Mouse (Mus musculus): ENCODE data around the gene Erp27. TPM values are rescaled to one million over a fixed set of nuclear protein-coding genes. Genes with fewer than 3 reads are reported as not detected.

The Erp27 gene
- polyA plus RNA-seq, 1 experiment from 2014 or later, result 0.22 TPM

Other genes with a start within 250 kb of the Erp27 start
- 0.06 and 0.11 TPM in 2 replicates for gene Gucy2c, start 140.4 kb downstream of the Erp27 start, polyA plus RNA-seq (2015; fragmentation: Nextera tagmentation; extraction: Ambion mirVana)
- 0.55 and 0.81 TPM in 2 replicates for gene Hist4h4, start 117.8 kb downstream of the Erp27 start, polyA plus RNA-seq (2015; fragmentation: Nextera tagmentation; extraction: Ambion mirVana)
- gene H2afj, start 113.9 kb downstream of the Erp27 start, polyA plus RNA-seq (2015; fragmentation: Nextera tagmentation; extraction: Ambion mirVana), result 104 and 115 TPM in 2 replicates
- gene BC049715, start 94.6 kb downstream of the Erp27 start, polyA plus RNA-seq (2015; fragmentation: Nextera tagmentation; extraction: Ambion mirVana), result 1.6 and 1.9 TPM in 2 replicates
- gene Wbp11, start 93.9 kb downstream of the Erp27 start, polyA plus RNA-seq (2015; fragmentation: Nextera tagmentation; extraction: Ambion mirVana), result 110 and 122 TPM in 2 replicates
- 2.4 and 2.5 TPM in 2 replicates for gene Smco3, start 86.7 kb downstream of the Erp27 start, polyA plus RNA-seq (2015; fragmentation: Nextera tagmentation; extraction: Ambion mirVana)
- gene Art4, start 64.4 kb downstream of the Erp27 start, polyA plus RNA-seq (2015; fragmentation: Nextera tagmentation; extraction: Ambion mirVana), result 5.6 and 6.4 TPM in 2 replicates
- gene Mgp, start 46.4 kb downstream of the Erp27 start, polyA plus RNA-seq (2015; fragmentation: Nextera tagmentation; extraction: Ambion mirVana), result 226 and 274 TPM in 2 replicates
- 0.49 and 0.55 TPM in 2 replicates for gene Pde6h, start 1.7 kb upstream of the Erp27 start, polyA plus RNA-seq (2015; fragmentation: Nextera tagmentation; extraction: Ambion mirVana)
- gene Arhgdib, start 19.7 kb upstream of the Erp27 start, polyA plus RNA-seq (2015; fragmentation: Nextera tagmentation; extraction: Ambion mirVana), result 67.6 and 69.5 TPM in 2 replicates
- 14.4 and 16.2 TPM in 2 replicates for gene Rerg, start 248.3 kb upstream of the Erp27 start, polyA plus RNA-seq (2015; fragmentation: Nextera tagmentation; extraction: Ambion mirVana)

Data from kidney, embryonic 16.5 days (tissue).